Mouse (Mus musculus): ENCODE measurements around the gene Sun3.

The Sun3 gene

GRCm38 (mm10) chr11:8983237-8983861 is 65.4 kb downstream of the Sun3 start:
- in situ Hi-C loops (cut with MseI, MboI), result loop anchor here in 1 of 2 experiments (5.0 kb wide), 1 partner anchor 154 kb away; no protein-coding TSS in a partner anchor

GRCm38 (mm10) chr11:8978154-8978553 is 70.6 kb downstream of the Sun3 start:
- in situ Hi-C loops (cut with MseI, MboI), result no loop called here

GRCm38 (mm10) chr11:8973166-8973565 is 75.6 kb downstream of the Sun3 start, which contains the start of gene Pkd1l1:
Gene Pkd1l1, minus strand, starts transcription at chr11:8973266.
- in situ Hi-C loops (cut with MseI, MboI), result no loop called here

- in situ Hi-C loops (cut with MseI, MboI), result no loop called here
These were observed 76.7 kb downstream of the Sun3 start for GRCm38 (mm10) chr11:8972093-8972492.

GRCm38 (mm10) chr11:8970509-8970908 is 78.3 kb downstream of the Sun3 start:
- in situ Hi-C loops (cut with MseI, MboI), result no loop called here

GRCm38 (mm10) chr11:8968094-8968493 is 80.7 kb downstream of the Sun3 start:
- in situ Hi-C loops (cut with MseI, MboI), result no loop called here
